Mouse (Mus musculus) erythroid progenitor cell, adult 5-6 weeks (primary cell): ENCODE measurements around the gene Fnip2. TPM values are rescaled to one million over a fixed set of nuclear protein-coding genes. Genes with fewer than 3 reads are reported as not detected.

Source experiments
- ATAC-seq: replicated peaks from 2 replicates; pipeline ENCODE4 v1.8.0; 2016; ENCODE audit warnings: moderate number of reproducible peaks, mild to moderate bottlenecking, moderate TSS enrichment, inconsistent platforms; ENCODE audit not compliant: poor library complexity, low FRiP score, severe bottlenecking
- total RNA-seq, 2 experiments: library from RNA; stranded (forward) in 1 of 2; stranded (reverse) in 1 of 2; fragments of 150-400 nt in 1 of 2; fragments of 186-747, 209-891 nt in 1 of 2; gene quantifications; 2 replicates each; pipeline versions ENCODE4 v1.2.3 to v1.2.4; 2015 to 2017; ENCODE audit warnings: low replicate concordance in 2 of 2

The Fnip2 gene
- total RNA-seq, 2 experiments from 2014 or later = 85.6 to 101 TPM

DNA sequence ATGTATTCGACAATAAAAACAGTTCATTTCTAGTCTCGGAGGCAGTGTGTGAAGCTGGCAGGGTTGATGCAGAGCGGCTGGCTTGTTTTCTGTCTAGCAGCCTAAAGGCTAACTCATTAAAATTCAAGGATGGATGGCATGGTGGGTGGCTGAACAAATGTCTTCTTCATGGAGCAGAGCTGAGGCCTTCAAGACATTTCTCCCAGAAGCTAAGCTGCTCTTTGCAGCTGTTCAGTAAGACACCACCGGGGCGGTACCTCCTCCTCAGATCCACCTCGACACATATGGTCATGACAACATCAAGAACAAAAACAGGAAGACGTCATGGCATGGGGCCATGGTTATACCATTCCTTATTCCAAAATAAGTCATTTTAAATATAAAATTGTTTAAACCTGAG lies 131.4 kb downstream of the Fnip2 start:
- no peak for ATAC-seq

DNA sequence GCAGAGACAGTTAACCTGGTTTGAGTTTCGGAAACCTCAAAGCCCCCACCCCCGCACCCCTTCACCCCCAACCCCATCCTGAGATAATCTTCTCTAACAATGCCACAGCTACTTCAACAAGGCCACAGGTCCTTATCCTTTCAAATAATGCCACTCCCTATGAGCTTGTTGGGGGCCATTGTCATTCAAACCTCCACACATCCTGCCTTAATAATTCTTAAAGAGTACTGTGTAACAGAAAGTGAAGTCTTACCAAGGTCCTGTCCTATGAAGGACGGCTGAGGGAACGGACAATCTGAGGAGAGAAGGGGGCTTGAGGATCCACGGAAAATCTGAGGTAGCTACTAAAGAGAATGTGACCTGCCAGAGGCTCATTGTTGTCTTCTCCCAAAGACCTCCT lies 132.6 kb downstream of the Fnip2 start:
- ATAC-seq = no peak

DNA sequence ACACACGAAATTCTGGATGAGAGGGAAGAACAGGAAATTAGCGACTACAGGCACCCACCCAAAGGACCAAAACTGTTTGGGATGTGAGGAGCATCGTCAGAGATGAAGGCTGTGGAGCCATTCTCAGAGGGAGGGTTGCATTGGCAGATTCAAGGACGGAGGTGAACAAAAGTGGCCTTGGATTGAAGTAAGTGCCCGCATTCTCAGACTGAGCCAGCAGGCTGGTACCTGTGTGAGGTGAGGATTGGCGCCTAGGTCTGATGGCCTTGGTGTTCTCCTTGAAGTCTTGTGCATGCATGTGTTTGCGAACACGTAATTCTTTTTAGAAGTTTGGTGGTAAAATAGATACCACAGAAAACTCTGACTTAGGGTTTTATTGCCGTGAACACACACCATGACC lies 133.2 kb downstream of the Fnip2 start:
- no peak for ATAC-seq

DNA sequence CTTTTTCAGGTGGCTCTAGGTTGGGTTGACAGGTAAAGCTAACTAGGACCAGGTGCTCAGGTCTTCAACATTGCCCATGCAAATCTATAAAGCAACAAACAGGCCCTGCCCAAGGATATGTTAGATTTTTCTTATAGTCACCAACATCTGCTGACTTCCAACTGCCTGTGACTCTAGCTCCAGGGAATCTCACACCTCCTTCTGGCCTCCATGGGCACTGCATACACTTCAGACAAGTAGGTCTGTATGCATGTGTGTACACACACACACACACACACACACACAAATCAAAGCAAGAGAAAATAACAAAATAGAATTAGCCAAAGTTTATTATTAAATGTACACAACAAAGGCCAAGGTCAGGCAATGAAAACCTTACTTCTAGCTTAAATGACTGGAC lies 134.0 kb downstream of the Fnip2 start:
- no peak for ATAC-seq

DNA sequence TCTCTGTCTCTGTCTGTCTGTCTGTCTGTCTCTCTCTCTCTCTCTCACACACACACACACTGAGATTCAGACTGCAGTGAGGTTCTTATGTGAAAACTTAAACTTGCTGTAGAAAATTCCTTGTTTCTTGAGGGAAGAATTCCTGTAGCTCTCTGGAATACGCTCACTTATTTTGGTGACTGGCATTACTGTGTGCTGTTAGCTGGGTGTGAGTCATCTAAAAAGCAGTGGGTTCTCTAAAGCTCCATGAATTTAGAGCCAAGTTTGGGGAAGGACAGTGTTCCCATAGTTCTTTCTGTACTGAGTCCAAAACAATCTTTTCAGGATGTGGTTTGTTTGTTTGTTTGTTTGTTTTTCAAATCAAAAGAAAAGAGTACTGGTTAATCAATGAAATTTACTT lies 142.2 kb downstream of the Fnip2 start:
- no peak for ATAC-seq

DNA sequence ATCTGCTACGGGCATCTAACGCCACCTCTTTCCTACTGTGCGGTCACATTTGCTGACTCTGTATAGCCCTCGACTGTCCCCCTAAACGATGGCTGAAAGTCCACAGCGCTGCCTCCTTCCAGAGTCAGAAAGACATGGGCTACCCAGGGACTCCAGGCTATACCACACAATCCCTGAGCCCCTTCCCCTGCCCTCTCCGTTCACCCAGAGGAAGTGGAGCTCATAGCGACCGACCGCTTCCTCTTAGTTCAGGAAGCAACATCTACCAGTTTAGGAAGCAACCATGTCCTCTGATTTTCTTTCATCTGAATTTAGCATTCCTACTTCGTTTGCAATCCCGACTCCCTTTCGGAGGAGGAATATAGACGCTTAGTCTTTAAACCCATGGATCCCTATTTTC lies 148.7 kb downstream of the Fnip2 start:
- ATAC-seq = no peak

DNA sequence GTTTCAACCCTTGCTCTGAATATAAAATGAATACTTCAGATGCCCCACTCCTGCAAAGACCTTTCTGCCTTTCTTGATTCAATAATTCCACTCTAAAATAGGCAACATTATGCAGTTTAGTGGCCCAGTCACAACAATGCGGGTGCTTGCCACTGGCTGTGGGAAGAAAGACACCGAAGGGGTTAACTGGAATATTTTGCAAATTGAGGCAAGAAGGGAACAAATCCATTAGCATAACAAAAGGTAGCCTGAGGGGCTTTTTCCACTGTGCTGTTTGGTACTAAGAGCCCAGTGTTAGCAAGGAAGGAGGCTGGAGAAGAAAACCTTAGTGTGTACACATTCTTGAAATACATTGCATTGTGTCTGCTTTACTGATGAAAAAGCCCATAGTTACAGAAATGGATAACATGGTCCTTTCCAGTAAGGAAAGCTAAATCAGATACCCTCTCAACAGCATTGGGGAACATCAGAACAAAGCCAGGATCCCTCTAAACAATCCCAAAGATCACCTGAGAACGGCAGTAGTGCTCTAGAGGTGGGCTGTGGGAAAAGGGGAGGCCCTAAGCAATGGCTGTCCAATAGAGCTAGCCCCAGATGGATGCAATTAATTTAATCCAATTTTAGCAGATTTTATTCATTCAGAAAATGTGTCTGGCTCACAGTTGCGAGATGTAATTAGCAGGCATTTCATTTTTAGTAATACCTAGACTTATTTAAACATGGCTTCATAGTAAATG lies 150.5 kb downstream of the Fnip2 start:
- ATAC-seq = no peak

DNA sequence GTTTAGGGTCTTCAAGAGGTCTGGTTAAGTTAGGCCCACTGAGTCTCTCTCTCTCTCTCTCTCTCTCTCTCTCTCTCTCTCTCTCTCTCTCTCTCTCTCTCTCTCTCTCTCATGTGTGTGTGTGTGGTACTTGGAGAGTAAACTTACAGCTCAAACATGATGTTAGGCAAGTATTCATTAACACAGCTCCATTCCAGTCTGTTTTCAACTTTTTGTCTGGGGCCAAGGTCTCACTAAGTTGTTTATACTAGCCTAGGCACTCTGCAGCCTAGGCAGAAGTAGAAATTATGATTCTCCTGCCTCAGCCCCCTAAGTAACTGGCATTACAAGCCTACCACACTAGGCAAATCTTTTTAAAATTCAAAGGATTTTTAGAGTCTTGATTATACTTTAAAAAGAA lies 151.7 kb downstream of the Fnip2 start:
- no peak for ATAC-seq

DNA sequence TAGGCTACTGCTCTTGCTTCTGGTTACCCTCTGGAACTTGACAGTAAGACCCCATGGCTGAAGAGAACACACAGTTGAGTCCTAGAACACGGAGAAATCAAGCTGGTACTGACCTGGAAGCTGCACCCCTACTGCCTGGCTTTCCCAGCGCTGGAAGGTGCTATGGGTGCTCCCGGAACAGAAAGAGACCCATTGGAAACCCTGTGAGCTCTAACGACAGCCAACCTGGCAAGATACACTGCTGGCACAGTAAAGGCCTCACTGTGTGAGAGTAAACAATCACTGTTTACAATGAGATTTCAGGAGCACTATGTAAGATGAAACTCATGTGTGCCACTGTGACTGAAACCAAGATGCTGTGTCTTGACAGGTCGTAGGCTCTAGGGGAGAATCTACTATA lies 152.5 kb downstream of the Fnip2 start:
- no peak for ATAC-seq

DNA sequence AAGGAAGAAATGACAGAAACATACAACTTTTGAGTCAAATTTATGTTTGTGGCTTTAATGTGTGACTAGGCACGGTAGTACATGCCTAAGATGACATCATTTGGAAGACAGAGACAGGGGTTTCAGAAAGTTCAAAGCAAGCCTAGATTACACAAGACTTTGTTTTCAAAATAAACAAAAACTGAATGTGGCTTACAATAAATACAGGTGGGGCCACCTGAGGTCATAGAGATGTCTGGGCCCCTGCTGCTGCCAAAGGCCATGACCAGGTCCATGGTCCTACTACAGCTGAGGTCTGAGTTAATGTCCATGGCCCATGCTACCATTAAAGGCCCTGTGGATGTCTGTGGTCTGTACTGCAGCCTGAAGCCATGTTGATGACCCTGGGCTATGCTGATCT lies 154.1 kb downstream of the Fnip2 start:
- no peak for ATAC-seq

DNA sequence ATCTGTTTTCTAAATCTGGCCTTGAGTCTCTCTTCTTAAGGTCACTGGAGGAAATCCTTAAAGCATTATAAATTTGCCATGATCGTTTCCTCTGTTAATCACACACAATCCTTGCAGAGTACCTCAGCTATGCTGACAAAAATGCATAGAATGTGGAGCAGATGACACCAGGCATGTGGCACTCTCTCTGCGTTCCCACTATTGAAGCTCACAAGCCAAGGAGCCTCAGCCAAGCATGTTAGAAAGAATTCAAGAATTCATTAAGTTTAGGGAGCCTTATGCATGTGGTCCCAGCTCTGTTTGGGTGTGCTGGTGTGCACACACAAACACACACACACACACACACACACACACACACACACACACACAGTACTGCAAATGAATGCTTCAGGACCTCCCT lies 155.9 kb downstream of the Fnip2 start:
- ATAC-seq = no peak

DNA sequence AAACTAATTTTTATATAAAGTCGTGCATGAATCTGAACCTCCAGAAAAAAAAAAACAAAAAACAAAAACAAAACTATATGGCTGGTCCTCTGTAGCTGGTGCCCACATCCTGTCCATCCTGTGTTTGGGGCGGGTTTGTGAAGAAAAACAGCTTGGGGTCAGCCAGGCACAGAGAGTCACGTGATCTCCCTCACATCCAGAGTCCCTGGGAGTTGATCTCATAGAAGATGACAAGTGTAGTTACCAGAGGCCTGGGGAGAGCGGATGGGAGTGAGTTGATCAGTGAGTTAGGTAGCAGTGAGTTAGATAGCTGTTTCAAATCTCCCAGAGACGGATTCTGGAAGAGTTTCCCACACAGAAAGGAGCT lies 157.0 kb downstream of the Fnip2 start:
- no peak for ATAC-seq

DNA sequence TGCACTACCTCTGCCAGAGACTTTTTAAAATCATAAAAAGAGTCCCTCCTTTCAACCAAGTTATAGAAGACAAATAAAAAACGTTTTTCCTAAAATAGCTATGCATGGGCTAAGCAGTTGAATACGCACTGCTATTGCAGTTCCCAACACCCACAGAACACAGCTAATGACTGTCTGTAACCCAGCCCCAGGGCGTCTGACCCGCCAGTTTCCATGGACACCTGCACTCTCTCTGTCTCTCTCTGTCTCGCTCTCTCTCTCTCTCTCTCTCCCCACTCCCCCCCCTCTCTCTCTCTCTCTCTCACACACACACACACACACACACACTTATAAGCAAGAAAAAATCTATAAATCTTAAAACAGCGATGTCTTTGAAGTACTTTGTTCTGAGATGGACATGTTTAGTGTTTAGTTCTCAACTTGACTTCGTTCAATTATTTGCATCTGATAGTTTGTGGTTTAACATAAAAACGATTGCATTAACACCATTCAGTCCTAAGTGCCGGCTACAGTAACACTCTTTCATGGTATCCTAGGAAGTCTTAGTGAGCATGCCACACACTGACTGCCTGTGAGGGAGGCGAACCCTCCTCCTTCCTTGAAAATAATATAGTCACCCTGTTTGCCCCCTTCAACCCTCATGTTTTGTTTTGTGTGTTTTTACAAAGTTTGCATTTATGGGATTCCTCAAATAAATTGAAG lies 157.5 kb downstream of the Fnip2 start:
- ATAC-seq = no peak

DNA sequence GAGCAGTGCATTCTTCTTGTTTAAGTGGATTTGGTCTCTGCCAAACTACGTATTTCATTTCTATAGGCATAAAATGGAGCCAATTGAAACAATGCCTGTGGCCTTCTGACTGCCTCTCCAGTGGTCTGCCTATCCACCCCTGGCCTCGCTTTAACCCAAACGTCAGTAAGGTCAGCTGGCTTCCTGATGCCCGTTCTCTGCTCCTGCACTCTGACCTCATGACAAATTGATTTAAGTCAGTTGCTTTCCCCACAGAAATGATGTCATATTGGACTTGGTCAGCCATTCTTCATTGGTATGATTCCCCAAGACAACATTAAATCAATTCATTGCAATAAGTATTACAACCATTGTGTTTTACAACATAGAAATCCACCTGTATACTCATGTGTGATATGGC lies 159.1 kb downstream of the Fnip2 start:
- no peak for ATAC-seq

Other genes starting within 250 kb of the Fnip2 start
- gene Gm17359, start 231.1 kb downstream of the Fnip2 start, total RNA-seq (2015; ENCODE audit: low replicate concordance) = not detected in 2 replicates
- gene Gm17359, start 231.1 kb downstream of the Fnip2 start, total RNA-seq (2017; ENCODE audit: low replicate concordance) = not detected in 2 replicates
- 75.0 and 82.2 TPM in 2 replicates for gene Ppid, start 23.5 kb upstream of the Fnip2 start, total RNA-seq (2015; ENCODE audit: low replicate concordance)
- 68.3 and 84.3 TPM in 2 replicates for gene Ppid, start 23.5 kb upstream of the Fnip2 start, total RNA-seq (2017; ENCODE audit: low replicate concordance)
- gene 4930579G24Rik, start 61.3 kb upstream of the Fnip2 start, total RNA-seq (2015; ENCODE audit: low replicate concordance) = 30.3 and 50.3 TPM in 2 replicates
- 14.9 and 22.4 TPM in 2 replicates for gene 4930579G24Rik, start 61.3 kb upstream of the Fnip2 start, total RNA-seq (2017; ENCODE audit: low replicate concordance)
- gene Etfdh, start 61.7 kb upstream of the Fnip2 start, total RNA-seq (2015; ENCODE audit: low replicate concordance) = 35.0 and 44.0 TPM in 2 replicates
- gene Etfdh, start 61.7 kb upstream of the Fnip2 start, total RNA-seq (2017; ENCODE audit: low replicate concordance) = 31.8 and 39.0 TPM in 2 replicates
- not detected in 2 replicates for gene Rxfp1, start 170.1 kb upstream of the Fnip2 start, total RNA-seq (2015; ENCODE audit: low replicate concordance)
- gene Rxfp1, start 170.1 kb upstream of the Fnip2 start, total RNA-seq (2017; ENCODE audit: low replicate concordance) = not detected in 2 replicates